Mouse (Mus musculus): ENCODE results near the gene Ankrd12.

The Ankrd12 gene

DNA sequence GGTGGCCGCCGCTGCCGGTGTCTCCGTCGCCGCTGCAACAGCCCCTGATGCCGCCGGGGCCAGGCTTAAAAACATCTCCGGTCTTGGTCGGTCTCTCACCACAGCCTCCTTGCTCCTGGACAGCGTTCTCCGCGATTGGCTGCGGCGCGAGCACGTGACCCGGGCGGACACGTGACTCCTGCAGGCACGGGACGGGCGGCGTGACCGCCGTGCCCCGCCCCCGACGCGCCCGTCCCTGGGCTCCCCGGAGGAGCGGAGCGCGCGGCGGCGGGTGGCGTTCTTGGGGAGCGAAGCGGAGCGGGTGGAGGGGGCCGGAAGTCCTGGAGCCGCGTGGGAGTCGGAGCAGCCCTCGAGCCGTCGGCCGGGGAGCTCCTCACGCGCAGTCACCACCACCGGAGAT, at the start of gene Ankrd12:
Gene Ankrd12 (minus strand): TSS at position 156 of the 400 bp plus-strand sequence.
- DNase-seq = peak; percentile 97 to 99

DNA sequence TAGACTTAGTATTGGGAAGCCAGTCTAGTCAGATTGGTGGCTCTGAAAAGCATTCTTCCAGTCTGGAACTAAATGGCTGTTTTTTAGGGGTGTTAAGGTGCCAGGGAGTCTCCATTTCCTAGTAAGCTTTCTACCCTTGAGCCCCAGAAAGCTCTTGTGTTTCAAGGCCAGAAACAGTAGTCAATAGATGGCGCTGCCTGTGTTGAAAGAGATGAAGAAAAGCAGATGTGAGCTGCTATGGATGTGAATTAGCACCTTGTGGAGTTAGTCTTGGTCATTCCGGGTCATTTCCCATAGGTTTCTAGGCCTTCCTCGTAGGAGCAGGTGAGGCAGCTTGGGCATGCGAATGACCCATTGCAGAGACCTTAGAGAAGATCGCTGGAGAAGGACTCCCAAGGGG, 48.3 kb upstream of the Ankrd12 start:
- no peak for DNase-seq

DNA sequence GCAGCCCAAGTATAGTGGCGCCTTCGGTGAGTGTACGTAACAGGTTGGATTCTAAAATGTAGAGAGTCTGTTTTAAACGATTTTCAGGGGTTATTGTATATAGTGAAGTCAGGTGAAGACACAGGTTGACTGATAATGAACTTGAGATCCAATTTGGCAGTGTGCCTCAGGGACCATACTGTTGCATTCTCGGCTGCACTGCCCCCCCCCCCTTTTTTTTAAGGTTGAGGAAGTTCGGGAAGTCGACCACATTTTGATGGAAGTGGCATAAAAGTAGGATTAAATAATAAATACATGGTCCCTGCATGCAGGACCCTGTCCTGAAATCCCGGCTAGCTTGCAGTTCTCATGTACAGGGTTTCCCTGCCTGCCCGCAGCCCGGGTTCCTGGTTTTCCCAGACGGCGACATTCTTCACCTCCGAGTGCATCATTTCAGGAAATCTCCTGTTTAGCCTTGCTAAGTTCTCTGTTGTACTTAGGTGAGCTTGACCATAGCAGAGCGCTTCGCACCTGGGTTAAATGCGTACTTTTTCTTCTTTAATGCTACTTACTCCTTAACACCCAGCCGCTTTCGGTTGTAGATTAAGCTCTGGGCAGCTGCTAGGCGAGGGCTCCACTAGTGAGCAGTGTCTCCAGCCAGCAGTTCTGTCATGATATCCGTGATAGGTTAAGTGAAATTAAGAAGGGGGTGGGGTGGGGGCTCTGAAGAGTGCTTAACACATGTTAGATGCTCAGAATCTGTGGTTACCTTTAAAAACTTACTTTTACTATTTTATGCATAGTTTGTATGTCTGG, 47.1 kb upstream of the Ankrd12 start:
- DNase-seq = peak in 1 of 2 experiments; percentile 16

DNA sequence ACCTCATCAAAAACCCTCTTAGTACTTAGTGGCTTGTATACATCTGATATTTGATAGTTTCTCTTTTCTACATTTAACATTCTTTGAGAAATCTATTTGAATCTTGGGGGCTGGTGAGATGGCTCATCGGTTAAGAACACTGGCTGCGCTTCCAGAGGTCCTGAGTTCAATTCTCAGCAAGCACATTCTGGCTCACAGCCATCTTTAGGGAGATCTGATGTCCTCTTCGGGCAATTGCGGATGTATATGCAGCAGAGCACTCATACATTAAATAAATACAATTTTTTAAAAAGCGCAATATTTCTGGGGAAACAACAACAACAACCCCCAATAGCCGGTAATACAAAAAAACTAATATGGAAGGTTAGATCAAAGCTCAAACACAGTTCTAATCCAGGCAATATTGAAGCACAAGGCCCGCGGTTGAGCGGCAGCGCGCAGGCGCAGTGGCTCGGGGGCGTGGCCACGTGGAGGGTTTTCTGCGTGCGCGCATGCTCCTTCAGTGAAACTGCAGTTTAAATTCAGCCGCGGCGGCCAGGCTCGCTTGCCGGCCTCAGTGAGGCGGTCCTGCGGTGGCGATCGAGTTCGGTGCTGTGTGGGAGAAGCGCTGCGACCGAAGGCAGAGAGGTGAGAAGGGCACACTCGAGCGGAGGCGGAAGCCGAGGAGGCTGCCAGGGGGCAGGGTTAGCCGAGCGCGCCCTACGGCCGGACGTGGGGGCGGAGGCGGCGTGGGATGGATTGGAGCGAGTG, 46.4 kb upstream of the Ankrd12 start, which contains the start of gene Ddx11:
Gene Ddx11 (plus strand): TSS at position 455 of the 750 bp plus-strand sequence.
- peak; percentile 92 to 99 for DNase-seq

DNA sequence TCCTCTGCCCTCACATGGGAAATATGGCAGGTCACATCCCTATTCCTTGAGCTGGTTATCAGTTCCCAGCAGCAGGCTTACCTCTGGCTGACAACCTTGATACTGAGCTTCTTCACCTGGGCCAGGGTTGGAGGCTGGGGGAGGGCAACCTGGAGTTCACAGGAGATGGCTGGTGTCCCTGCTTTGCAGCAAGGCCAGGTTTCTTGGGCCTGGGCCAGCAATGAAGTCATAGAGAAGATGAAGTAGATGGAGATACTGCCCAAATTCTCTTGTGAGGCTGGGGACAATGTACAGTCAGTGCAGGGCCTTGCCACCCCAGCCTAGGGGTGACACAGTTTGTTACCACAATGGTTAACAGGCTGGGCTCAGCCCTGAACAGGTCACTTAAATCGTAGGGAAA, 43.8 kb upstream of the Ankrd12 start:
- DNase-seq = no peak

DNA sequence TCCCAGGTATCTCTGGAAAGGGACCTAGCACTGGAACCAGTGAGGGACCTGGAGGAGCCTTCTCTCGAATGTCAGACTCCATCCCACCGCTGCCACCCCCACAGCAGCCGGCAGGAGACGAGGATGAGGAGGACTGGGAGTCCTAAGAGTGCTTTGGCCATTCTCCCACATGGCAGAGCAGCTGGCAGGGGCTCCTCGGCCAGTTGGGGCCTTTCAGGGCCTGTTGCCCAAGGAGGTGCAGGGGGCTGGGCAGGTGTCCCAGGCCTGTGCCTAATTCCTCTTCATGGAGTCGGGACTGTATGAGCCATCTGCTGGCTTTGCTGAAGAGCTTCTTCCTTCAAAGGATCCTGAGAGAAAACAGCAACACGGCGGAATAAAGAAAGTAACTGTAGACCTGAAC, 42.1 kb upstream of the Ankrd12 start:
- DNase-seq = no peak

DNA sequence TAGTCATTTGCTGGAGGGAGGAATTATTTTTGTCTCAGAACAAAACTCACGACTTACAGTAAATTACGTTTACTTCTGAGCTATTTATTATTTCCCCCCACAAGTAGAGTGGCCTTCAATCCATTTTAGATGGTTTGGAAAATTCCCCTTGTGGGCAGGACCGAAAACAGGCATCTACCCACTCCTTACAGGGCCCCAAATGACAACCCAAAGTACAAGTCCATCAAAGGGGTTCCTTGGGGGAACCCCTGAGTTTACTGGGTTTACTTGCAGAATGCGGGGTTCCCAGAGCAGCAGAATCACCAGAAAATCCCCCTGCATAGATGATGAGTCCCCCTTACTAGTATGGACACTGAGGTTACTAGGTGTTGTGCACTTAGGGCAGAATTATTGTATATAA, 35.3 kb upstream of the Ankrd12 start:
- no peak for DNase-seq

DNA sequence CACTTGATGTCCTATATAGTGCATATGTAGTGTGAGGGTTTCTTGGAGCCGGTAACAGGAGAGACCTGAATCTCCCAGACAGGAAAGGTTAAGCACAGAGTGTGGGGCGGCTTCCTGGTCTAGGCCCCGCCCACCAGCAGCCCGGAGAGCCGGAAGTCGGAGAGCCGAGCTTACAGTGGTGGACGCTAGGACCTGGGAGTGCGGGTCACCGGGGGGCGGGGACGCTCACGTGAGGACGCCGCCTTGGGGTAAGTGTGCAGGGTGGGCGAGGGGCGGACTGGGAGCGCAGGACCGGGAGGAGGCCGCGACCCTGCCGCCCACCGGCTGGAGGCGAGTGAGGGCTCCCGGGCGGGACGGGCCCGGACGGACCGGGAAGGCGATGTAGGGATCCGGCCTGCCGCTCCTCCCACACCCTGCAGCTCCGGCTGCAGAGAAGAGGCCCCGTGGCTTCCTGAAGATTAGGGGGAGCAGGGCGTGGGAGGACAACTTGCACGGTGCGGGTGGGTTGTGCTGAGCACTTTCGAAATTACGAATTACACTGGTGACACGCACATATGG, 34.6 kb upstream of the Ankrd12 start, which contains the start of gene Washc1:
Gene Washc1 (plus strand): TSS at position 144 of the 558 bp plus-strand sequence.
- peak; percentile 94 to 96 for DNase-seq

DNA sequence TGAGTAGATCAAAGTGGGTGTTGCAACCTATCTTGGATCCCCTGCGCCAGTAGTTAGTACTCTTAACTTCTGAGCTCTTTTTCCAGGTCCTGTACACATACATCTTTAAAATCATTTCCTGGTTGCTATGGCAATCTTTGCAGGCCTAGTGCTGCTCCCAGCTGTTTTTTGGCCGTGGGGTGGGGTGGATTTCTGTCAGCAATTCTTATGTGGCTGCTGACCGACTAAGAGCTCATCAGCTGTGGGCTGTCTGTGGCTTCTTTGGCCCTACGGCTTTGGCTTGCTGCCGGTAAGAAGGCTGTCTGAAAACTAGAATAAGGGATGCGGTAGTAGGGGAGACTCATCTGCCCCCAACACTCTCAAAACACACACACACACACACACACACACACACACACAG, 33.9 kb upstream of the Ankrd12 start:
- DNase-seq = peak; percentile 6 to 22

DNA sequence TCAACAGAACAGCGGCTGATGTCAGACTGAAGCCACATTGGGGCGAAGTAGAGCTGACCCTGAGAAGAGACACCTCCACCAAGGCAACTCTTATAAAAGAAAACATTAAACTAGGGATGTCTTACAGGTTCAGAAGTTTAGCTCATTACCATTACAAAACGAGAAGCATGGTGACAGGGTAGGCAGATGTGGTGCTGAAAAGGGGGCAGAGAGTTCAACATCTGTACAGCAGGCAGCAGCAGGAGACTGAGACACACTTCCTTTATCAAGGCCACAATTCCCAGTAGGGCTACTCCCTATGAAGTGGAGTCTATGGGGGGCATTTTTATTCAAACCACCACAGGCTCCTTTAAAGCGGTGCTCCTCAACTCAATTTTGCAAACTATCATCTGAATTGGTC, 31.3 kb upstream of the Ankrd12 start:
- DNase-seq = no peak

DNA sequence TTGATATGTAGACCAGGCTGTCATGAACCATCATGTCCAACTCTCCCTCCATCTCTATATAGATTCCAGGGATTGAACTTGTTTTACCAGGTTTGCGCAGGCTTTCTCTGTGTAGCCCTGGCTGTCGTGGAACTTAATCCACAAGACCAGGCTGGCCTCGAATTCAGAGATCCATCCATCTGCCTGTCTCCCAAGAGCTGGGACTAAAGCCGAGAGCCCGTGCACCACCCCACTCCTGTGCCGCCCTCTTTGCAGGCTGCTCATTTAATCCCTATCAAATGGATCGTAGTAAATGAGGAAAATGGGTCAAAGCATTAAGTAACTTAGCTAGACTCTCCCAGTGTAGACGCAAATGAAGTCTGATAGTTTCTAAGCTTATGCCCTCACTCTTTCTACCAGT, 30.6 kb upstream of the Ankrd12 start:
- DNase-seq = no peak

DNA sequence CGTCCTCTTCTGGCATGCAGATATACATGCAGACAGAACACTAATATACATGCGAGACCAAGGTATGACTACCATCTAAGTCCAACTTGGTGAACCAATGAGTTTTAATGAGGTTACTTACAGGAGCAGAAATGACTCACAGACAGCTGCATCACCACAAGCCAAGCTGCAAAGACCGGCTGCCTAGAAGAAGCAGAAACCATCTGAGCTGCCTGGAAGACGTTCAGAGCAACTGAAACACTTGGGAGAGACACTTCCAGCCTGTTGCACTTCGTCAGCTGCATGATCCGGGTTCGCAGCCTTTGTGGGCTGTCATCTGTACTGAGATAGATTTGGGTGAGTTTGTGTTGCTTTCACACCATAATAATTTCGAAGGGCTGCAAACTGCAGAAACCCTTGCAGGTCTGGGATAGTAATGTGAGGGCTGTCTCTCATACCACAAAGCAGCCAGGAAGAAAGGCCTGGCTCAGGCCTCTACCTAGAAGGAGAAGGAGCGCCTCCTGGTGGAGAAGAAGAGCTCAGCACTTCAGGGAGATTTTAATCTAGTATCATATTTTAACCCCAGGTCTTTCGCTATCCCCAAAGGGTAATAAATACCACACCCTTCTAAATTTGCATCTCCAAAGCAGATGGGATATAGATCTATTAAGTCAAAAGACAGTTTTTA, 29.8 kb upstream of the Ankrd12 start:
- DNase-seq = peak; percentile 59 to 83

DNA sequence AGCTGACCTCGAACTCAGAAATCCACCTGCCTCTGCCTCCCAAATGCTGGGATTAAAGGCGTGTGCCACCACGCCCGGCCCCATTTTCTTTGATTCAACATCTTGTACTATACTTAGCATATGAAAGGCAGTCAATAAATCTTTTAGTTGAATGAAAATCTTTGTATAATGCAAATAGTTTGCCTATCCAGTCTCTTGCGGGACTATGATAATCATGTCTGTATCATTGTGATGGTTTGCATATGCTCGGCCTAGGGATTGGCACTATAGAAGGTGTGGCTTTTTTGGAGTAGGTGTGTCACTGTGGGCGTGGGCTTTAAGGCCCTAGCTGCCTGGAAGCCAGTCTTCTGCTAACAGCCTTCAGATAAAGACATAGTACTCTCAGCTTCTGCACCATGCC, 27.2 kb upstream of the Ankrd12 start:
- DNase-seq = no peak

DNA sequence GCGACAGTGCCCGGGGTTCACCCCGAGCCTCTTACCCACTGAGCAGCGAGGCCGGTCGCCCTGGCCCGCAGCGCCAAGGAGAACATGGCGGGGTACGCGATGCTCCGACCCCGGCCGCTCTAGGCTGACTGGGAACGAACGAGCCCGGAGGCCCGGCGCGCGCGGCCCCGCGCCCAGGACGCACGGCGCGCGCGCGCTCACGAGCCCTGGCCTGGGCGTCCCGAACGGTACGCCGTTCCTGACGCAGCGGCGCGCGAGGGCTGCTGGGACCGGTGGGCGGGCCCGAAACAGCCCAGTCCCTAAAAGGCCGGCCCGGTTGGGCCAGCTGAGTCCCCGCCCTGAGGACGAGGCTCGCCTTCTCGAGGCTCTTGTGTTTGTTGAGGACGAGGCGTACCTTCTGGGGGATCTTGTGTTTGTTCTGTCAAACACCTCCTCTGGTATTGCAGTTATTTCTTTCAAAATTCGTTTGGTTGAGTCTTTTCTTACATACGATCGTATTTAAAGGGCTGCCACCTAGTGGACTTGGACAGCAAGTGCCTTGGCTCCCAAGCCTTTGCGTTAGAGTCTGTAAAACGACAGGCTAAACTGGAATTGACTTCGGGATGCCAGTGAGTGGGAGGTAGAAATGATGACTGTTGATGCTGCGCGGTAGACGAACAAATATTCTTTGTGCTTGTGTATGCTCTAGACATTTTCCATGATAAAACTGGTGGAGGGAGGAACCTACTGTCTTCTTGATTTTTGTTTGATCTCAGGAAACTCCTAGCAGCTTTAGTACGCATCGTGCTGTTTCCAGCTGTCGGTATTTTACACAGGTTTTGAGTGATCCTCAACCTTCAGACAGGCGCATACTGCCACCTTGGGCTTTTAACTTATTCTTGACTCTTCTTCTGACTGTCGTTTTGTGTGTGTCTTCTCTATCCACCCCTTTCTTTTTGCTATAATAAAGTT, 24.8 kb upstream of the Ankrd12 start, which contains the start of gene Ndufv2:
Gene Ndufv2 (minus strand): TSS at position 180 of the 951 bp plus-strand sequence.
- DNase-seq = peak; percentile 94 to 97

DNA sequence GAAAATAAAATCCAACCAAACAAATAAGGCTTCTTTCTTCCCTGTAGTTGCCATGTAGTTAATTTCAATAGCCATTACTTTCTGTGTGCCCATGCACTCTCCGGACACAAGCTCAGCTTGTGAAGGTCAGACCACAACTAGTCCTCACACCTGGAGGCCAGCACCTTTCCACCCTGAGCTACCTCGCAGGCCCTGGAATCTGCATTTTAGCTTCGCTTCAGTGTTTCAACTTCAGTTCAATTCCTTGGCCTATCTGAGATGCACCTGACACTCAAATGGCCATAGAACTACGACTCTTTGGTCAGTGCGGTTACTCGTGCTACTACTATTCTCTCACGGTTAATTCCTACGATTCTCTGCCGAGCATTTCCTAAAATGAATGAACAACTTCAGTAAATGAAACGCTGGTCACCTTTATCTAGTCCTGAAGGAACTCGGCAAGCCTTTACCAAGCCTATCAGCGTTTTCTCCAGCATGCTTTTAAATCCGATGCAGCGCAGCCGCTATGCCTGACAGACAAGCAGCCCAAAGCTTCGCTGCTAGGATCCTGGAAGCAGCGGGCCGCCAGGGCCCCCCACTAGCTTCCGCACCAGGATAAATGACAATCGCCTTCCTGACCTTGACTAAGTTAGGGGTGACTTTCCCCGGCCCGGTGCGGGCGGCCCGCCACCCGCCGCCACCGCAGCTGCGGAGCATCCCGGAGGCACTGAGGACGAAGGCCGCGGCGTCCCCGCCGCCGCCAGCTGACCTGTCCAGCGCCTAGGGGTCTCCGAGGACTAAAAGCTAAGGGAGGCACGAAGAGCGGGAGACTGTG, 23.9 kb upstream of the Ankrd12 start:
- peak; percentile 27 to 44 for DNase-seq

DNA sequence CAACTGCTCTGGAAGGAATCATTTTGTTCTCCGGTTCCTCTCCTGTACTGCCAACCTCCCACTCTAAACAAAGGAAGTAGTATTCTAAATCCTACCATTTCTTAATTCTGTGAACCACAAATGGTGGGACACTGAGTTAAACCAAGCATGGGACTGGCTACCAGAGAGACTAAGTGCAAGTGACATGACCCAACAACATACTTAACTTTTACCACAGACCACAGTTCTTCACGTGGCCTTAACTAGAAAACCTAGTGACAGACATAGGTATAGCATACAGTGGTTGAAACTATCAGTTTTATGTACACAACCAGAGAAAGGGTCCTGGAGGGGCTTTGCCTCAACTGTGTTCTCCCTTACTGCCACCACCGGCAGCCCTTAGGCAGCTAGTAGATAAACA, 15.8 kb upstream of the Ankrd12 start:
- DNase-seq = no peak

DNA sequence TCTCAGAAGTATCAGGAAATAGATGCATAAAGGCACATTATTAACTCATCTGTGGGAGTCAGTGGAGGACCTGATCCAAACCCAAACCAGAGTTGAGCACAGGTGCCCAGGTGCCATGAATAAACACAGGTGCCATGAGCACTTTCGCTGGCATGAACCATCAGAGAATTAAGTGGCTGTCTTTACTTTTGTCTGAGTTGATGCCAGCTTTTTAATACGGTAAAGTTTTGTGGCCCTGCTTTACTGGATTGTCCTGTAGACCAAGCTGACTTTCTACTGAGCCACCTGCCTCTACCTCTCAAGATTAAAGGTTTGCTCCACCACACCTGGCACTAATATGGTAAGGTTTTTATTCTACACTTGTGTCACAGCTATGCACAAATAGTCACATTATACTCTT, 15.2 kb upstream of the Ankrd12 start:
- DNase-seq = no peak

DNA sequence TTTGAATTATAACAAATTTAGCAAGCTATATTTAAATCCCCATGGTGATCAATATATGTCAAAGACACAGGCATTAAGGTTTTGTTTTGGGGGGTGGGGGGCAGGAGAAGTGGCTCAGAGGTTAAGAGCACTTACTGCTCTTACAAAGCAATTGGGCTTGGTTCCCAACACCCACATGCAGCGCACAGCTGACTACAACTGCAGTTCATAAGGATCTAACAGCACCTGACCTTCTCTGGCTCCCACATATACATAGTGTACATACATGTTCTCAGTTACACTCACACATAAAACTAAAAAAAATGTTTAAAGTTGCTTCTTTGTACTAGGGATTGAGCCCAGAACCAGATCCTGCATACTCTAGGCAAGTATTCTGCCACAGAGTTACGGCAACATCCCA, 14.5 kb upstream of the Ankrd12 start:
- no peak for DNase-seq

DNA sequence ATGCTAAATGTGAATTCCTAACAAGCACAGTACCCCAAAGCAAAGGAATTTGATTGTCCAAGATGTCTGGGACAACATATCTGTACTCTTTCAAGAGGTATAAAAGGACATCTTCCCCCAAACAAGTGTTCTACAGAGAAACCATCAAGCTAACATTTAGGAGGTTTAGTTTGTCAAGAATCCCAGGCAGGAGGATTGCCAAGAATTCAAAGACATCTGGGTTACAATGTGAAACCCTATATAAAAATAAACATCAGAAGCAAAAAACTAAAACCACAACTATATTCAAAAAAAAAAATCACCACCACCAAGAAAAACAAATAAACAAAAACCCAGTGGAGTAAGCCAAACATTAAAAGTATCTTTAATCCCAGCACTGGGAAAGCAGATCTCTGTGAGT, 13.4 kb upstream of the Ankrd12 start:
- DNase-seq = no peak

DNA sequence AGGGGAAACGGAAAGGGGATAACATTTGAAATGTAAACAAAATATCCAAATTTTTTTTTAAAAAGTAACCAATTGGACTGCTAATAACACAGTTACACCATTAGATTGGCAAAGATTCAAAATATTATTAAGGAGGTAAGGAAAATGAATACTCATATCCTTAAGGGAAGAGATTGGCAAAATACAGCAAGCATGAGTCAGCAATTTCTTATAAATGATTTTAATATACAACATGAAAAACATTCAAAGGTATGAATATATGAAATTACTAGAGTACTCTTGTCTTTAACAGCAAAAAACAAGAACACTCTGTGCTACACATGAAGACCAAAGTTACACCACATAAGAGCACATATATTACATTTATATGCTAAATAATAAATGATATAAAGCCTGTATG, 8.1 kb upstream of the Ankrd12 start:
- no peak for DNase-seq

DNA sequence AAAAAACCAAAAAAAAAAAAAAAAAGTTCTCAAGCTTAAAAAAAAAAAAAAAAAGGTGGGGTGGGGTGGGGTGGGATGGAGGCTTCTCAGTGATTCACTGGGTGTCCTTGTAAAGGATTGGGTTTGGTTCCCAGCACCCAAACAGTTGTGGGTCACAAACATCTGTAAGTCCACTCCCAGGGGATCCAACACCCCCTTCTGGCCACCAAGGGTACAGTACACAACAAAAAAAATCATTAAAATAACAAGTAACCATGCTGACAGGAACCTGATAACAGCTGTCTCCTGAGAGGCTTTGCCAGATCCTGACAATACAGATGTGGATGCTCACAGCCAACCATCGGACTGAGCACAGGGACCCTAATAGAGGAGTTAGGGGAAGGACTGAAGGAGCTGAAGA, 7.6 kb upstream of the Ankrd12 start:
- no peak for DNase-seq

Data from kidney, postnatal 36 days (tissue).